Mouse (Mus musculus): ENCODE measurements around the gene Osbp. TPM values are rescaled to one million over a fixed set of nuclear protein-coding genes. Genes with fewer than 3 reads are reported as not detected.
"Not testable (repeated sequence)": the region's sequence is repeated elsewhere in the genome, so short reads cannot be mapped to it uniquely, and the experiment has no call there.

The Osbp gene
- total RNA-seq (2022), result 10 to 100 TPM; 49.6 to 55.3 (median 53.3) TPM

DNA sequence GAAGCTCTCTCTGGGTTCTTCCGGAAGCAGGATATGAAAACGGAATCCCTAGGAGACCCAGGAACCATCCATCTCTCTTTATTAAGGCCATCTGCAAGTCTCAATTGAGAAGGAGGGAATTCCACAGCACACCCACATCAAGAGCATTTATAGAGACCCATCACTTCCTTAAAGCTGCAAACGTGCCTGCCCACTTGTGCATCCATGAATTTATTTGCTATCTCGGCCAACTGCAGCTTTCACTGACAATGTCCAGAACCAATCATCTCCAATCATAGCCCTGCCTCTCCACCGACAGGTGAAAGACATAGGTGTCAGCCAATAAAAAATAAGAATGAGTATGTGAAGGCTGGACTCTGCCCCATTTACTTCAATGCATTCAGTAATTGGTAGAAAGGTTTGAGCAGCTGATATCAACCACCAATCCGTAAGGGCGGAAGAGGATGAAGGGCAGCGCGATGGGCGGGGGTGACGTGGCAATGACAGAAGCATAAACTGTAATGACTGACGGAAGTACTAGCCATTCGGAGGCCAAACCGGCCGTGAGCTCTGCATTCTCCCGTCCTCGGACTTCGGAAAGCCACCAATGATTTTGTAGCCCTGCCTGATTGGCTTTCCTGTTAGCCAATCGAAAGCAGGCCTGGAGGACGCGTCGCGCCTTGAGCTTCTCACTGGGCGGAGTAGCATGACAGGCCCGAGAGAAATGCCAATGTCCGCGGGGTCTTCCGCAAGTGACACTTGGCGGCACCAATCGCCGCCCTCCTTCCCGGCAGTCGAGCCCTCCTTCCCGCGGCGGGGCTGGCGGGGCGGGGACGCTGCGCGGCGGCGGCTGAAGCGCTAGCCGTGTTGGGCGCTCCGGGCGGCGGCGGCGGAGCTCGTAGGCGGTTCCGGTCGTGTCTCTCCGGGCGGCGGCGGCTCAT is at the start of gene Osbp:
Gene Osbp (plus strand): TSS at position 919 of the 920 bp plus-strand sequence.
- peak; percentile 100 for DNase-seq (ENCODE audit: low spot score in 2 of 2)

DNA sequence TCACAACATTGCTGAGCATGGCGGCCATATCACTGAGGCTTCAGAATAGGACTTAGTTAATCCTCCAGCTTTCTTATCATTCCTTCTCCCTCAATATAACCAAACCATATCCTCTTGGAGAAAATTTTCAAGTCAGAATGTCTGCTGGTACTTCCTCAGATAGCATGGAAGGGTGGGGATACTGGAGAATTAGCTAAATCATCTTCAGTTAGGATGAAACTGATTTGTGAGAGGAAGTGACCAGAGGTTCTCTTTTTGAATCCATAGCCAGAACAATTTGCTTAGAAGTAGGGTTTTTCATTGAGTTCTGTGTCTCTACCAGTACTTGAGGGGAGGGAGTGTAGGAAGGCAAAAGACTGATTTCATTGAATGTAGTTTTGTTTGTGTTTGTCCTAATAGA is 43.7 kb upstream of the Osbp start:
- DNase-seq (ENCODE audit: low spot score in 2 of 2), result no peak

DNA sequence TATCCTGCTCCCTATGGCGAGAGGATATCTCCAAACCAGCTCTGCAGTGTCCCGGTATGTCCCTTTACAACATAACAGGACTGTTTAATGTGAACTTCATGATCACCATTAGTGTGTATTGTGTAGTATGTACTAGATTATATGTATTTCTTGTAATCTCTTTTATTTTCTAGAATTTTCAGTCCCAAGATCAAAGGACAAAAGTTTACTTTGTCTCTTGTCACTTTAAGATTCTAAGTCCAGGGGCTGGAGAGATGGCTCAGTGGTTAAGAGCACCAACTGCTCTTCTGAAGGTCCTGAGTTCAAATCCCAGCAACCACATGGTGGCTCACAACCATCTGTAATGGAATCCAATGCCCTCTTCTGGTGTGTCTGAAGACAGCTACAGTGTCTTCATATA is 43.2 kb upstream of the Osbp start:
- not testable (repeated sequence) for DNase-seq (ENCODE audit: low spot score in 2 of 2)

DNA sequence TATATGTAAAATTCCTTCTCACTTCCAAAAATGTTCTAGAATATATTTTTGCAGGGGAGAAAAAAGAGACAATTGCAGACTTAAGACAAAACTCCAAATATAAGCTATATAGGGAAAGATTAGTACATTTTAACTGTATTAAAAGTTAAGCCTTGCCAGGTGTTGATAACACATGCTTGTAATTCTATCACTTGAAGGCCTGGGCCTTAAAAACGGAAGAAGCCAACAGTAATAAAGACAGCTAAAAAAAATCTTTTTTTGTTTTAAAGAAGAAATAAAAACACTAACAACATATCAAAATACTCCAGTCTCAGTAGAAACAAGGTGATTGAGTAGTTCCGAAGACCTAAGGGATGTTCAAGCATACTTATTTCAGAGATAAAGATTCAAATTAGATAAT is 39.4 kb upstream of the Osbp start:
- DNase-seq (ENCODE audit: low spot score in 2 of 2), result no peak

DNA sequence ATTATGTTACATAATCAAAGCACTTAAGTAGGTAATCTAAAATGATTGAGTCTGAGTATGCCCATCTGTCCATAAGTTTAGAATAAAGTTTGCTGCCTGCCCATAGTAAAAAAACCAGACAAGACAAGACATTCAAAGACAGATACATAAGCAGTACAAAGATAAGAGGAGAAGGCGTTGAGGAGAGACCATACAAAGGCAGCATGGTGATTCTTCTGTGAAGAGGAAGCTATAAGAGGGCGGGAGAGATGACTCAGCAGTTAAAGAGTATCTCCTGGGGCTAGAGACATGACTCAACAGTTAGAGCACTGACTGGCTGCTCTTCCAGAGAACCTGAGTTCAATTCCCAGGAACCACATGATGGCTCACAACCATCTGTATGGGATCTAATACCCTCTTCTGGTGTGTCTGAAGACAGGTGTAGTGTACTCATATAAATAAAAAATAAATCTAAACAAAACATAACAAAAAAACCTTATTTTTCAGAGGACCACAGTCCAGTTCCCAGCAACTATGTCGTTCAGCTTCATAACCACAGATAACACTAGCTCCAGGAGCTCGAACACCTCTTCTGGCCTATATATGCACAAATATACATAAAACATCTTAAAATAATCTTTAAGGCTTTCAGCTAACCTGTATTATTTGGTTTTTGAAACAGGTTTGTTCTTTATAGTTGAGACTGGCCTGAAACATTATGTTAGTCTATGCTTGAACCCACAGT is 37.6 kb upstream of the Osbp start:
- DNase-seq (ENCODE audit: low spot score in 2 of 2), result no peak

DNA sequence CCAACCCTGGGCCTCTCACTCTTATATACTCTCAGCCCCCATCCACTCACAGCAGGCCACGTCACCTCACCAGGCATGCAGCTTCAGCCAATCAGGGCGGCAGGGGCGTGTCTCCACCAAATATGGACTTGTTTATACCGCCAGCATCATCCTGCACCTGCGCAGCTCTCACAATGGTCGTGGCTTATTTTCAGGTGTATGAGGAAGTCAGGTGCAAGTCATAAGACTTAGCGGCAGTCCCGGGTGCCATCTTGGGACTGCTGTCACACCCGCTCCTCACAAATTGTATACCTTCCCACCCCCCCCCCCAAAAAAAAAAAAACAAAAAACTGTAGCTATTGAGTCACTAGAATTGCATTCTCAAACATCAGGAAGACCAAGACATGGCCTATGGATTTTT is 19.3 kb upstream of the Osbp start:
- DNase-seq (ENCODE audit: low spot score in 2 of 2), result not testable (repeated sequence)

DNA sequence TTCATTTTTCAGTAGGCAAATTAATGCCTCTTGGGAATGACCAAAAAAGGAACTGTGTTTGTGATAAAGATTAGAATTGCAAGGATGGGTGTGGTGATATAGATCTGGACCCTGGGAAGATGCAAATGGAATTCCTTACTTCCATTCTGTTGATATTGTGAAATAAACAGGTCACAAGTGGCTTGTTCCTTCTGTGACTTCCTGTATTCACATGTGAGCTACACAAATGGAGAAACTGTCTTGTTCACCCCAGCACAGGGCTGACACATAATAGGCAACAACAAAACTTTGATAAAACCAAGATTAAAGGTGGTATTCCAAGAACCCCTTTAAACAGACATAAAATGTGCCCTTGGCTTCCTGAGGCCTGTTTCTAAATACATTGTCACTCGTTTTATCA is 15.9 kb upstream of the Osbp start:
- no peak for DNase-seq (ENCODE audit: low spot score in 2 of 2)

DNA sequence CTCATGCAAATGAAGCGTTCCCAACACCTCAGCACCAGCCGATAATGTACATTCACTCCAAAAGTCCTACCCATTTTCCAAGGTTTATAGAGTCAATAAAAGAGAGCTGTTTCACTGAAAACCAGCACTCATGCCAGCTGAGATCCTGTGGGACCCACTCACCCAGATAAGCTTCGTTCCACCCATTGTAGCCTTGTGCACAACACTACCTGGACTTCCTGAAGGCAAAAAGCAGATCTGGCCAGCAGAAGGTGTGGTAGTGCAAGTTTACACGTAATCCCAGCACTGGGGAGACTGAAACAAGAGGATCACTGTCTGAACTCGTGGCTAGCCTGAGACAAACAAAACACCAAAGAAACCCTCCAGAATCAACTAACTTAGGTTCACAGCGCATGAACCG is 15.0 kb upstream of the Osbp start:
- DNase-seq (ENCODE audit: low spot score in 2 of 2), result no peak

DNA sequence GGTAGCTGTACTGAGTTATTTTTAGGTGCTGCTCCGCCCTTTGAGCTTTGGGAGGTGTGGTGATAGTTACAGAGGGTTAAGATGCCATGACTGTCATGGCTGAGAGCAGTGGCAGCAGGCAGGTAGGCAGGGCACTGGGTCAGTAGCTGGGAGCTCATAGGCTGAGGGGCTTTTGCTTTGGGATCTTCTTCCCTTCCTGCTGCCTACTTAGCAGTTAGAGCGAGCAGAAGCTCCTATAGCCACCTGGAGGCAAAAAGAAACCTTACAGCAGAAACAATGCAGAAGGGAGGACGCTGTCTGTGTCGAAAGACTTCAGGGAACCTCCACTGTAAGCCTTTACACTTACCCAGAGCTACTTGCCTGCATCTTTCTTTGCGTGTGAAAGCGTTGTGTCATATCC is 11.5 kb upstream of the Osbp start:
- no peak for DNase-seq (ENCODE audit: low spot score in 2 of 2)

DNA sequence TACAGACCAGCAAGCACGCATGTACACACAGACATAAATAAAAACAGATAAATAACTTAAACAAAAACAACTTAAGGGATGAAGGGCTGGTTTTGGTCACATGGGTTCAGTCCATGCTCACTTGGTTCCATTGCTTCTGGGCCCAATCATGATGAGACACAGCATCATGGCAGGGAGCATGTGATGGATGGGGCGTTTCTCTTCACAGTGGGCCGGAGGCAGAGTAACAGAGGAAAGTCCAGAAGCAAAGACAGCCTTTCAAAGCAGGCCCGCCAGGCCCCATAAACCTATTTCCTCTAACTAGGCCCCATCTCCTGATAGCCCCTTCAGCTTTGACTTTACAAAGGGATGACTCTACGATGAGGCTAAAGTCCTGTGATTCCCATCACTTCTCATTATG is 9.1 kb upstream of the Osbp start:
- no peak for DNase-seq (ENCODE audit: low spot score in 2 of 2)

DNA sequence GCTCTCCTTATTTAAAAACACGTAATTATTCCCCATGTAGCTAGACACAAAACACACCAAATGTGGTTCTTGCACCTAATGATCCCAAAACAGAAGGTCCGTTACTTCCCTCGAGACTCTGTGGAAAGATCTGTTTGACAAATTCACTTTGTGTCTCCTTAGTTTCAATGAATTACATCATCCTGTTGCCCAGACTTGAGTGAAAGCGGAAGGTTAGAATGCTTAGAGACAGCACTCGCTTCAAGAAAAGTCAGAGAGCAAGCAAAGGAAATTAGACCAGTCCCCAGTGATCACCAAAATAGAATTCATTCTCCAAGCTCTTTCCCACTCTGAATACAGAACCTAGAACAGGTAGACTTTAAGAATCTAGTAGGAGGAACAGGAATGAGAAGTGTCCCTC is 8.3 kb upstream of the Osbp start:
- DNase-seq (ENCODE audit: low spot score in 2 of 2), result no peak

DNA sequence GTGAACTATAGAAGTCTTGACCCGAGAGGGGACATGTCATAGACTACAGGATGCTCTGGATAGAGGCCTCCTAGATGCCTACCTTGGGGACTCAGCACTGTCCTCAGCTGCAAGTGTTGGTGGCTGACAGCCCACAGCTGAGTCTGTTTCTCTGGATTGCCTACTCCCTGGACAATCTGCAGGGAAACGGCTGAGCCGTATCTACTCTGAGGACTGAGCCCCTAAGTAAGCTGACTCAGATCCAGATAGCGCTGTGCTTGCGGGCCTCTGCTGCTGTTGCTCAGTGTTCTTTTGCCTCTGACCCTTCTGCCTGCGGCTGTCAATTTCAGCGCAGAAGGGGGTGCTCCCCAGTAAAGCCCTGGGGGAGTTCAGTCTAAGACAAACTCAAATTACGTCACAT is 7.9 kb upstream of the Osbp start:
- DNase-seq (ENCODE audit: low spot score in 2 of 2), result no peak

DNA sequence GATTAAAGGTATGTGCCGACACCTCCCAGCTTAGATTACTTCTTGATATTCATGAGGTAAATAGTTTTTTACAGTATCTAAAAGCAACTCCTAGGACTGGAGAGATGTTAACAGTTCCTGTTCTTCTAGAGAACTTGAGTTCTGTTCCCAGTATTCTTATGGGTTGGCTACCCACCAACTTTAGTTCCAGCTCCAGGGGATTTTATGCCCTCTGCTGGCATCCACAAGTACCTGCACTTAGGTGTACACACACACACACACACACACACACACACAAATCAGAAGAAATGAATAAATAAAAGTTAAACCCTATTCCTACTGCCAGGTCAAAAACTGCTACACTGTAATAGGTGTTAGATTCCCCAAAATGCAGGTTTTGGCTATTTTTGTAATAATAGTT is 1.5 kb upstream of the Osbp start:
- DNase-seq (ENCODE audit: low spot score in 2 of 2), result no peak

DNA sequence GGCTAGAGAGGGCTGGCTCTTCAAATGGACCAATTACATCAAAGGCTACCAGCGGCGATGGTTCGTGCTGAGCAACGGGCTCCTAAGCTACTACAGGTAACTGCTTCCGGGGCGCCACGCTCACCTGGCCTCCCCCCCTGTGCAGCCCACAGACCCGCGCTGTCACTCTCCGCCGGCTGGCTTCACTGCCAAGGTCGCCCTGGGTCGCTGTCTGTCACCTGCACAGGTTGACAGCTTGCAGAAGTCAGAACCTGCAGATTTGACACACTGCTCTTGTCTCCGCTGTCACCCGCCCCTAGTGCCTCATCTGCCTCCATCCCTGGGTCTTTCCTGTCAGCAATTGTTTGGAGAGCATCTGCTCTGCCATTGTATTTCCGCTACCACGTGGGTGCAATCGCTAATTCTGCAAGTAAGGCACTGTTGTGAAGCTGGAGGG is 478 bp downstream of the Osbp start:
- DNase-seq (ENCODE audit: low spot score in 2 of 2), result peak; percentile 38 to 41

DNA sequence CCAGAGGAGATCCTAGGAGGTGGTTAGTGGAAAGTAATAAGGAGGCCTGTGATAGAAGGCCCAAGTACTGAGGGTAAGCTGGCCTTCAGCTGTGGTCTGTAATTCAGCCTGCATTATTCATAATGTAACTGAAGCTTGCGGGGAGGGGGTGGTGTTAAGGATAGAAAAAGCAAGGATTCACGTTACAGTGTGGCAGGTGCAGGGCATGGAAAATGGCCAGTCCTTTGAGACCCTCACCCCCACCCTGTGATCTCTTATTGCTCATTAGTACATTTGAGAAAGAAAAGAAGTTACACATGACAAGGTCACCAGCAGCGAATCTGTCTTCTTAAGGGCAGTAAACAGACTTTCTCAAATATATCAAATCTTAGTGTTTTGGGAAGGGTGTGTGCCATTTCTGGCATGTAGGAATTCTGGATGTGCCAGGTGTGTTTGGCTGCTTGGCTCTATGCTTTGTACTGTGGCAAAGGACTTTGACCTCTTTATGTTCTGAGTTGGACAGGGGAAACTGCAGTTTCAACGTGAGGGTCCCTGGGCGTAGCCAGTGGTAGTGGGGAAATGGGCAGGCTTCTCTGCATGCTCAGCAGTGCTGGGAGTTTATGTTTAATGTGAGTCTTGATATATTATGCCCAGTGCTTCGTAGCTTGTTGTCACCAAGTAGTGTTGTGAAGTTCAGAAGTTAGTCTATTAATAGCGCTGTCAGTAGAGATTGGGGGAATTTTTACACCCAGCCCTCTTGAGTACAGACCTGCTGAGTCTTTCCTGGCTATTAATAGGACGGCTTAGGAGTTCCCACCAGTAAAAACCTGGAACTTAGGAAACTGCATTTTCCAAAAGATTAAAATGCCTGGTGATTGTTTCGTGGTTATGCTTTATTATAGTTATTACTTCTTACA is 3.7 kb downstream of the Osbp start:
- DNase-seq (ENCODE audit: low spot score in 2 of 2), result no peak

DNA sequence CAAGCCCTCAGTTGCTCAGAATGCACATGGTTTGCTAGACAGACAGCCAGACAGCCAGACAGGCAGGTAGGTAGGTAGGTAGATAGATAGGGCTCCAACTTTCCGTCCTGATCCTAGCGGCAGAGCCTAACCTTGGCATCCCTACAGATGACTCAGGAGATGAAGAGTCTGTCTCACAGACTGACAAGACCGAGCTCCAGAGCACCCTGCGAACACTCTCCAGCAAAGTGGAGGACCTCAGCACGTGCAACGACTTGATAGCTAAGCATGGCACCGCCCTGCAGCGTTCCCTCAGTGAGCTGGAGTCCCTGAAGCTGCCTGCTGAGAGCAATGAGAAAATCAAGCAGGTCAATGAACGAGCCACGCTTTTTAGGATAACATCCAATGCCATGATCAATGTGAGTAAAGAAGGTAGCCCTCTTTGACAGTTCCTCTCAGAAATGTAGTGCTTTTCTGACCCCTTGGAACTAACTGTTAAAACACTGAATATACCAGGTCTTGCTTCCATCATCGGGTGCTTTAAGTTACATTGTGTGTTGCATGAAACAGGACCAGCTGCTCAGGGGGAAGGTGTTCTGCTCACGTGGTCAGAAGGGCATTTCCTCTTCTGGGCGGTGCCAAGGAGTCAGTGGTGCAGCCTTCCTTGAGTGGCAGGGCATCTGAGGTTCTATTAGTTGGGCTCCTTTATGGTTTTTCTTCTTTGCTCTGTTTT is 7.9 kb downstream of the Osbp start:
- DNase-seq (ENCODE audit: low spot score in 2 of 2), result no peak

DNA sequence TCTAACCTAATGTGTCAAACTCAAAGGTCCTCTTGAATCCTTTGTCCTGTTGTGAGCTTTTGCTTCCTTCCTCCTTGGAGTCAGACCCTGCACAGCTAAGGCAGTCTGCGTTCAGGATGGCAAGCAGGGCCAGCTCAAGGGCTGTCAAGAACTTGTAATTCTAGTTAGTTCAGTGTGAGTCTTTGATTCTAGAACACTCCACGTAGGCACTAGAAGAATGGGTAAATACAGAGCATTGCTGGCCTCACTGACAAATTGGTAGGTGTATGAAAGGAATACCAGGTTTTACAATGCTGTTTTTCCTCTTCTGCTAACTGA is 8.4 kb downstream of the Osbp start:
- no peak for DNase-seq (ENCODE audit: low spot score in 2 of 2)

DNA sequence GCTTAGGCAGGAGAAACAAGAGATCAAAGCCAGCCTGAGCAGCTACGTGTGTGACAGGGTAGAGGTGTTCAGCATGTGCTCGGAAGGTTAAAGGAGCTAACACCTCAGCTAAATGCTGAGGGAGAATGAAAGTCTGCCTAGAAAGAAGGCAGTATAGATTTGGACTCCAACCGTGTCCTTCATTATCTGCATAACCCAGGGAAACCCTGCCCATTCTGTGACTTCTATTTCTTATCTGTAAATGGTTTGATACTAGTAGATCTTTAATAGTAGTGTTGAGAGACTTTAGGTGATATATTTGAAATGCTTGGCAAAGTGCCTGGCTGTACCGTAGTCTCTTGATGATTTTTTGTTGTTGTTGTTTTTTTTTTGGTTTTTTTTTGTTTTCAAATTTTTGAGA is 9.9 kb downstream of the Osbp start:
- no peak for DNase-seq (ENCODE audit: low spot score in 2 of 2)

DNA sequence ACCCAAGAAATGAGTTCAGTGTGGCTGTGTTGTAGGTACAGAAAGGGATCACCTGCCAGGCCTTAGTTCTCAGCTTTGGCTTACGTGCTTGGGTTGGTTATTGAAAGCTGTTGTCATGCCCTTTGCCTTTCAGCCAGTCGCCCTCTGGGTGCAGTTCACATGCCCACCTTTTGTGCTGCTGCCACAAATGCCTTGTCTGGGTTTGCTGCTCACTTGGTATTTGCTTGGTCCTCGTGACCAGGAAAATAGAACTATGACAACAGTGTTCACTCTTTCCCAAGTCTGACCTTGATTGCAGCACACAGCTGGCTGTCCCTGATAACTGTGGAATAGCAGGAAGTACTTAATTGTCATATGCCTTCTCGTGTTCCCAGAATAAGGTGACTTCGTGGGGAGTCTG is 11.6 kb downstream of the Osbp start:
- no peak for DNase-seq (ENCODE audit: low spot score in 2 of 2)

DNA sequence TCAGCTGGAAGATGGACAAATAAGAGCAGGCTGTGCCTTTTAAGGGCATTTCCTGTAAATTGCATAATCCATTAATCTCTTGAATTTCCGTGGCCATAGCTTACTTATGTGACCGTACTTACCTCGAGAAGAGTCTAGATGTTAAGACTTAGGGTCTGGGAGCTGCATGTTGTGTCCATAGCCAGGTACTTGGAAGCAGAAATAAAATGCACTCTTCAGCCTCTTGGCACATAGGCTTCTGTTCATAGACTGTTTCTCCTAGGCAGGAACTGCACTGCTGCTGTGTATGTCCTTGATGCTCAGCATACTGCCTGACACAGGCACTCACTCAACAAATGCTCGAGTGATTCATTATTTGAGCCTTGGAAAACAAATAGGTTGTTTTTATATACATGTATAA is 14.7 kb downstream of the Osbp start:
- no peak for DNase-seq (ENCODE audit: low spot score in 2 of 2)

DNA sequence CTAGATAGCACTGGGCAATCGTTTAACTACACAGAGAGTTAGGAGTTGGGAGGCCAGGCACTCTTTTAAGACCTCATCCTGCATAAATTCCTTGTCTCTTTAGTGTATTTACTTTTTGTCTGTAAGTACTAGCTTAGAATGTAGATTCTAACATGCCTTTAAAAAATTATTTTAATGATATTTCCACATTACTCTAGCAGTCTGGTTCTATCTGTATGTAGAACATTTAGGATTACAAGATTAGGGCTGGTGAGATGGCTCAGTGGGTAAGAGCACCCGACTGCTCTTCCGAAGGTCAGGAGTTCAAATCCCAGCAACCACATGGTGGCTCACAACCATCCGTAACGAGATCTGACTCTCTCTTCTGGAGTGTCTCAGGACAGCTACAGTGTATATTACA is 18.9 kb downstream of the Osbp start:
- DNase-seq (ENCODE audit: low spot score in 2 of 2), result not testable (repeated sequence)
